Mouse (Mus musculus) heart, adult 10 weeks (tissue): ENCODE results near the gene Sf3a3. TPM values are rescaled to one million over a fixed set of nuclear protein-coding genes. Genes with fewer than 3 reads are reported as not detected.

Experiments
- polyA plus RNA-seq: library from polyadenylated mRNA; stranded (reverse); fragments of 350-450 nt; fragmentation: Illumina TruSeq; extraction: RNeasy Lipid Tissue Mini Kit (QIAGEN cat#74804); gene quantifications from one replicate; pipeline ENCODE4 v1.2.3, GENCODE M21; 2014; ENCODE audit warnings: low read depth, low replicate concordance

Gene Sf3a3
- 25.4 TPM for polyA plus RNA-seq

DNA sequence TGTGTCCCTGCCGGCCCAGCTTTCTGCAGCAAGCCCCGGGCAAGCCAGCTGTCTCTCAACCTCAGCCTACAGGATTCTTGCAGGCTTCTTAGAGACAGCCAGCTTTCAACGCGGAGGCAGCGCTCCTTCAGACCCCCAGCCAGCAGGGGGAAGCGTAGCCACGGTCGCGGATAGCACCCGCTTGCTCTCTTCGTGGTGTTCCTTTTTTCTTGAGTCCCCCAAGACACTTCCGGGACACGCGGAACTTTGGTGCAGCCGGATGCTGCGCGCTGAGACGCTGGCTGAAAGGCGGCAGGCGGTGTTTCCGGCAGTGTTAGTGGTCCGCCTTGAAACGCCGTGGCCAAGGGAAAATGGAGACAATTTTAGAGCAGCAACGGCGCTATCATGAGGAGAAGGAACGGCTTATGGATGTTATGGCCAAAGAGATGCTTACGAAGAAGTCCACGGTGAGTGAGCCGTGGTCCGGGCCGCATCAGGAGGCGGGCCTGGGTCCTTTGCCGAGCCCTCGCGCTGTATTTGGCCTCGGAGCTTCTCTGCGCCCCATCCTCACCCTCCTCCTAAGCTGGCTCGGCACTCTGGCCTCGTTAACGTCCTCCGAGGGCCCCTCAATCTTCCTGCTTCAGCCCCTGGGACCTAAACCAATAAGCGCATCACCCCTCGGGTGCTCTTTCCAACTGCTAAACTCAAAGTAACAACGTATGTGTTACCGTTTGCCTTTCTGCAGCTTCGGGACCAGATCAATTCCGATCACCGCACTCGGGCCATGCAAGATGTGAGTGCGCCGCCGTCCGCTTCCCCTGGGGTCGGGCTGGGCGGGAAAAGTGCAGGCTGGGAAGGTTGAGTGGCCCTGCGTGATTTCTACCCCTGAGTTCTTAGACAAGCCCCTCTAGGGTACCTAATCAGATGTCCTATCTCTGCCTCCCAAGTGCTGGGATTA, at the start of gene Sf3a3:
Sf3a3 (plus strand) TSS at position 232 of the 937 bp plus-strand sequence.

DNA sequence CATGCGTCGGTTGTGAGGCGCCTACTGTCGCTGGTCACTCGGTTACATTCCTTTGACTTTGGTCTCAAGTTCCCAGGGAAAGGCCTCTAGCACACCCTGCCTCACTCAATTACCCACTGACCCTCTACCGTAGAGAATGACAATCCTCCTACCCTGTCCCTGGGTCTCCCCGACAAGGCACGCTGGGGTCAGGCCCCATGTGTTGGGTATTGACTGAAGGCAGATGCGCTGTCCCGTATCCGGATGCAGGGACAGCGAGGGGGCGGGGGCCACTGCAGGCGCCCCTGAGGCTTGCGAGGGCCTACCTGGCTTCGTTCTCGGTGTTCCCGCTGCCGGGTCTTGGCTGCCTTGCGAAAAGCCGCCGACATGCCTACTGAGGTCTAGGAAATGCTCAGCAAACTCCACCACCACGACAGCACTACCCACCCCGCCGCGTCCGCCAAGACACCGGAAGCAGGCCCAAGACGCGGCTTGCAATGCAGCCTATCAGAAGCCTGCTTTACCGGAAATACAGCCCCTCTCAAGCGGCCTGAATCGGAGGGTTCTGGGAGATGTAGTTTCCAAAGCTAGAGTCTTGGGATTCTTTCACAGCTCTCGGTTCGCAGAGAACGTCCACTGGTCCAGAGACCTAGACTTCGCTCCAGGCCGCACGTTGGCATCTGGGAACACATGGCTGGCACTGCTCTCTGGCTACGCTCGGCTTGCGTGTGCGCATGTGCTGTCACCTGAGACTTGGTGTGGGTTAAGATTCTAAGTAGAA, 21.3 kb upstream of the Sf3a3 start, which contains the start of gene Utp11:
Utp11 (minus strand) TSS at position 466 of the 760 bp plus-strand sequence.

DNA sequence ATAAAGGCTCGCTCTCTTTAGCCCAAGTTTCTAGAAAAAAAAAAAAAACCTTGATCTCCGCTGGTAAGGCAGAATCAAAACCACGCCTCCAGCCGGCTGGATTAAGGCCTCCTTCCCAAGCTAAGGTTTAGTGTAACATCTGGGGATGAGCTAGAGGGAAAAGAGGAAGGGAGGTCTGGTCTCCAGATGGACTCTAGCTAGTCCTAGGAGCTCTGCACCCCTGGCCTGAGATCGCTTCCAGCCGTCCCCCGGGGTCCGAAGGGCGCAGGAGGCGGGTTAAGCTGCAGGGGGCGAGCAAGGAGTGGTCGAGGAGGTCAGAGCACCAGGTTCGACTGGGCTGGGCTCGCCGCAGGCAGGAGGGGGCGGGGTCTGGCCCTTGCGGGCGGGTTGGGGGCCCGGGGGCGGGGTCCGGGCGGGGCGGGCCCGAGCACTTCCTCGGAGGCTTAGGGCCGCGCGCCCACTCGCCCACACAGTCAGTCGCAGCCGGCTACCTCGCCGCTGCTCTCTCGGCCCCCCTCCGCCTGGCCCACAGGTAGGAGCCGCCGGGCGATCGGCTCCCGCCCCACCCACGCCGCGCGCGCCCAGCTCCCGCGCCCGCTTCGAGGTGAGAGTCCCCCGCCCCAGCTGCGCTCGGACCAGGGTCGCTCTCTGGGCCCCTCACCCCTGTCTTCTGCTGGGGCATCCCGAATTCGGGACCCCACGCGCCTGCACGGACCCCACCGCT, 14.2 kb upstream of the Sf3a3 start, which contains the start of gene Fhl3:
Fhl3 (plus strand) TSS at position 454 of the 724 bp plus-strand sequence.

DNA sequence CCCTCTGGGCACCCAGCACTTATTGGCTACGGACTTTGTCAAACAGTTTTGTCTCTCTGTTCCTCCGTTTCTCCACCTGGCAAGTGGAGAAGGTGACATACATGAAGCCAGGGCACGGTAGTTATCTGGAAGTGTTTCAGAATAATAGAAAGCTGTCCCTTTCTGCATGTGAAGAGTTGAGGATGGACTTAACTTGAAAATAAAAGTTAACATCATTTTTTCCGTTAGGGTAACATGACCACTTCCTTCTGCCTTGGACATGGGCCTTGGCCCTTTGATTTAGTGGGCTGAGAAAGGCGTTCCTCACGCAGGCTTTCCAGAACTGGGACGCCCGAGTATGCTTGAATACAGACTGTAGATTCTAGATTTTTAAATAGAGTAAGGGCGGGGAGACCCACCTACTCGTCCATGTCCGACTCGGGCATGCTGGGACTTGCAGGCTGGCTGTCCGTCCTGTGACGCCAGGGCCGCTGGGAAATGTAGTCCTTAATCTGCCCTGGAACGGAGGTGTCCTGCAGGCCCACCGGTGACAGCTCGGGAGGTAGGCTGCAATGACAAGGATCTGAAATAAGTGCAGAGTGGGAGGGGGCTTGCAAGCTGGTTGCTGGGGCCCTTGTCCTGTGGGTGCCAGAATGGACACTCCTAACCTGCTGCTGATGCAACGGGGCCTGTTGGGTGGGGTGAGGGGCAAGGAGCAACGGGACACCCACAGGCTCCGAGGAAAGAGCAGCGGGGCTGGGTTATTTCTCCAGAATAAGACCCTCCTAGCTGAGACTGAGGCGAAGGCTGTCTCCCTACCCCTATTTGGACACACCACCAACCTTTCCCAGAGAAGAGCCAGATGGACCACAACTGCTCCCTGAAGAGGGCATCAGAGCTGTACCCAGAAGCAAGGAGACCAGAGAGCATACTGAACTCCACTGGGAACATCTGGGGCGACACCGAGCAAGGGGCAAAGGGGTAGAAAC, 27.1 kb downstream of the Sf3a3 start, which contains the start of gene Inpp5b:
Inpp5b (plus strand) TSS at position 475 of the 968 bp plus-strand sequence.

Other genes with a start within 250 kb of the Sf3a3 start
- not detected for gene 3100002H09Rik, start 104.0 kb upstream of the Sf3a3 start, polyA plus RNA-seq
- gene Pou3f1, start 58.0 kb upstream of the Sf3a3 start, polyA plus RNA-seq = not detected
- 18.4 TPM for gene Utp11, start 21.2 kb upstream of the Sf3a3 start, polyA plus RNA-seq
- gene Fhl3, start 14.1 kb upstream of the Sf3a3 start, polyA plus RNA-seq = 5.1 TPM
- gene Inpp5b, start 27.1 kb downstream of the Sf3a3 start, polyA plus RNA-seq = 14.0 TPM
- gene Mtf1, start 87.3 kb downstream of the Sf3a3 start, polyA plus RNA-seq = 9.6 TPM
- gene Yrdc, start 135.9 kb downstream of the Sf3a3 start, polyA plus RNA-seq = 25.6 TPM
- gene 1110065P20Rik, start 136.4 kb downstream of the Sf3a3 start, polyA plus RNA-seq = 20.3 TPM
- 0.42 TPM for gene Maneal, start 147.4 kb downstream of the Sf3a3 start, polyA plus RNA-seq
- gene Epha10, start 166.1 kb downstream of the Sf3a3 start, polyA plus RNA-seq = not detected
- 9.6 TPM for gene 9930104L06Rik, start 222.3 kb downstream of the Sf3a3 start, polyA plus RNA-seq
- 0.55 TPM for gene Cdca8, start 224.5 kb downstream of the Sf3a3 start, polyA plus RNA-seq